Mouse (Mus musculus) G1E-ER4 (cell line): ENCODE data around the gene Tmem161b. TPM values are rescaled to one million over a fixed set of nuclear protein-coding genes. Genes with fewer than 3 reads are reported as not detected.

Source experiments
- GATA1 ChIP-seq: IDR thresholded peaks from one replicate; pipeline ENCODE4 v1.8.0; 2012; ENCODE audit warnings: low read length, inconsistent platforms
- polyA plus RNA-seq: library from polyadenylated mRNA; stranded (reverse); fragments of >175 nt; gene quantifications from 2 replicates; pipeline ENCODE4 v1.2.3, GENCODE M21; 2012

Tmem161b gene
- polyA plus RNA-seq, 1 experiment = 0.44 TPM

- TF ChIP-seq GATA1 = no peak
These were observed 121.2 kb downstream of the Tmem161b start for GRCm38 (mm10) chr13:84343272-84343671.

GRCm38 (mm10) chr13:84343691-84344495 is 121.8 kb downstream of the Tmem161b start:
- TF ChIP-seq GATA1 = no peak

GRCm38 (mm10) chr13:84344711-84345110 is 122.6 kb downstream of the Tmem161b start:
- TF ChIP-seq GATA1 = no peak

GRCm38 (mm10) chr13:84345114-84345513 is 123.0 kb downstream of the Tmem161b start:
- no peak for TF ChIP-seq GATA1
